Mouse (Mus musculus) limb, embryonic 11.5 days (tissue): ENCODE measurements around the gene Epha8. TPM values are rescaled to one million over a fixed set of nuclear protein-coding genes. Genes with fewer than 3 reads are reported as not detected.

Source experiments
- ATAC-seq: fragments of 200-750 bp; cut with Nextera tagmentation; 2 replicates; pipeline ENCODE4 v1.8.0; 2017; ENCODE audit warnings: low read depth; ENCODE audit not compliant: insufficient number of reproducible peaks, low FRiP score, low TSS enrichment
- DNase-seq: peaks from one replicate; pipeline ENCODE4 v3.0.0-alpha.2; 2015; ENCODE audit warnings: low spot score
- H3K27ac ChIP-seq: fragments of 300-500 bp; sonication (generic); replicated peaks from 2 replicates; pipeline ENCODE4 v1.5.1; 2014; ENCODE audit warnings: low read depth, mild to moderate bottlenecking, low read length
- H3K27me3 ChIP-seq: fragments of 300-500 bp; sonication (generic); 2 replicates; pipeline ENCODE4 v1.6.1; 2014; ENCODE audit warnings: mild to moderate bottlenecking, low read length, mixed read lengths; ENCODE audit not compliant: control insufficient read depth, insufficient read depth
- H3K36me3 ChIP-seq: fragments of 300-500 bp; sonication (generic); 2 replicates; pipeline ENCODE4 v1.6.1; 2014; ENCODE audit warnings: mild to moderate bottlenecking, low read length, moderate library complexity, mixed read lengths; ENCODE audit not compliant: control insufficient read depth, insufficient read depth
- H3K4me1 ChIP-seq: fragments of 300-500 bp; sonication (generic); 2 replicates; pipeline ENCODE4 v1.6.1; 2014; ENCODE audit warnings: low read length, mixed read lengths; ENCODE audit not compliant: control insufficient read depth, insufficient read depth
- H3K4me2 ChIP-seq: fragments of 300-500 bp; sonication (generic); 2 replicates; pipeline ENCODE4 v1.6.1; 2014; ENCODE audit warnings: low read depth, mild to moderate bottlenecking, moderate library complexity; ENCODE audit not compliant: severe bottlenecking
- H3K4me3 ChIP-seq: fragments of 300-500 bp; sonication (generic); 2 replicates; pipeline ENCODE4 v1.5.1; 2014; ENCODE audit warnings: low read depth, low read length
- H3K9ac ChIP-seq: fragments of 300-500 bp; sonication (generic); 2 replicates; pipeline ENCODE4 v1.6.1; 2014; ENCODE audit warnings: mild to moderate bottlenecking, low read length
- H3K9me3 ChIP-seq: fragments of 300-500 bp; sonication (generic); 2 replicates; pipeline ENCODE4 v1.6.1; 2016; ENCODE audit warnings: low read length; ENCODE audit not compliant: control insufficient read depth
- WGBS: fragments of 180-500 bp; shearing (Covaris S2); extraction: QIAGEN DNeasy Blood & Tissue Kit; methylation state at CpG from one replicate; pipeline ENCODE4 v1.1.7; 2014; 5-methylcytosine and 5-hydroxymethylcytosine counted together
- polyA plus RNA-seq: library from polyadenylated mRNA; unstranded; fragments of >200 nt; fragmentation: Nextera tagmentation; extraction: Ambion mirVana; gene quantifications from 2 replicates; pipeline ENCODE4 v1.2.1, GENCODE M21; 2014

Gene Epha8
- polyA plus RNA-seq, 1 experiment from 2014 or later, result 0.09 TPM

DNA sequence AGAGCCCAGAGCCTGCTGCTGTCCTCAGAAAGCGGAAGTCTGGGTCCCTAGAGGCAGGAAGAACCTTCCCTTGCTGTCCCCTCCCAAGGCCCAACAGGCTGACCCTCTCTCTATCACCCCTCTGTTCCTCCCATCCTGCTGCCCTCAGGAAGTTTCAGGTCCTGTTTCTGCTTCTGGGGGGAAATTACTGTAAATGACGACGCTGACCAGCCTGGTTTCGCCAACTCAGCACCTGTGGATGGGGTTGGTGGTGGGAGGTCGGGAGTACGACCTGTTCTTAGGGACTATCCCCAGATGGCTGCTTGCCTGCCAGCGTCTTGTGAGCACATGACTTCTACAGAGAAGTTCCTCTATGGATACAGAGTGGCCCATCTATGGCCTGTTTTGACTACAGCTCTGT, 70.5 kb downstream of the Epha8 start, which contains the start of gene C1qb:
Gene C1qb, minus strand, starts transcription at position 87 of the 400 bp plus-strand sequence.
- Histone ChIP-seq H3K9me3 (no peaks in the 10 kb centered on the region), H3K9ac (no peak within 1 kb of the TSS), H3K27me3 (no peaks in the 10 kb centered on the region), H3K27ac (no peak within 1 kb of the TSS), H3K36me3 (no peaks in the 10 kb centered on the region), H3K4me3 (no peak within 1 kb of the TSS), H3K4me1 (no peaks in the 10 kb centered on the region), H3K4me2 (no peak within 1 kb of the TSS)
- no peak for DNase-seq
- ATAC-seq, result no peak
- 64% methylated on average over 7 of the region's 7 CpGs for WGBS

Other genes with a start within 250 kb of the Epha8 start
- gene Ephb2, start 120.8 kb downstream of the Epha8 start, polyA plus RNA-seq, result 12.5 and 16.2 TPM in 2 replicates
- 16.4 and 16.5 TPM in 2 replicates for gene C1qb, start 70.6 kb downstream of the Epha8 start, polyA plus RNA-seq
- 6.3 and 9.3 TPM in 2 replicates for gene C1qc, start 63.8 kb downstream of the Epha8 start, polyA plus RNA-seq
- gene C1qa, start 58.0 kb downstream of the Epha8 start, polyA plus RNA-seq, result 8.5 and 8.6 TPM in 2 replicates
- gene Zbtb40, start 92.0 kb upstream of the Epha8 start, polyA plus RNA-seq, result 5.1 and 6.0 TPM in 2 replicates